Mouse (Mus musculus) olfactory bulb, adult 2 months (tissue): ENCODE data around the gene Naa35.

Source experiments
- CTCF ChIP-seq: fragments of 200-500 bp; IDR thresholded peaks from 2 replicates; pipeline ENCODE4 v1.5.1; 2012; ENCODE audit warnings: low read depth, mild to moderate bottlenecking, low read length, moderate library complexity; ENCODE audit not compliant: insufficient read depth
- POLR2A ChIP-seq: fragments of 200-500 bp; IDR thresholded peaks from 2 replicates; pipeline ENCODE4 v1.6.1; 2012; ENCODE audit warnings: mild to moderate bottlenecking, low read depth, low read length, moderate library complexity; ENCODE audit not compliant: insufficient read depth

DNA sequence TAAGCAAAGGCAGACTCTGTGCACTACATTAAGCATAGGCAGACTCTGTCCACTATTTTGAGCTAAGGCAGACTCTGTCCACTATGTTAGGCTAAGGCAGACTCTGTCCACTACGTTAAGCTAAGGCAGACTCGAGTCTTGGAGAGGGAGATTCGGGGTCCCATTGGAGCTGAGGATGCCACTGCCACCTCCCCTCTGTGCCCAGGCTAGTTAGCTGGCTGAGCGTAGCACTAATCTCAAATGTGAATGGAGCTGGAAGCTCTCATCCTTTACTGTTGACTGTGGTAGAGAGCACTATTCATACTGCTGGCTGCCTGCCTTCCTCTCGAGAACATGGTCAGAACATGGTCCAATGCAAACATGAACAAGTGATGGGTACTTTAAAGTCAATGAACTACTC, 46.4 kb upstream of the Naa35 start:
- TF ChIP-seq POLR2A, result no peak
- no peak for TF ChIP-seq CTCF
